Mouse (Mus musculus) liver, postnatal 0 days (tissue): ENCODE results near the gene Ptpn1.

Experiments
- CTCF ChIP-seq: sonication (generic); IDR thresholded peaks from 2 replicates; pipeline ENCODE4 v1.5.1; 2016; ENCODE audit warnings: antibody characterized with exemption, low read depth
- EP300 ChIP-seq: IDR thresholded peaks from 2 replicates; pipeline ENCODE4 v1.6.1; 2016; ENCODE audit warnings: antibody characterized with exemption, low read depth, mild to moderate bottlenecking

DNA sequence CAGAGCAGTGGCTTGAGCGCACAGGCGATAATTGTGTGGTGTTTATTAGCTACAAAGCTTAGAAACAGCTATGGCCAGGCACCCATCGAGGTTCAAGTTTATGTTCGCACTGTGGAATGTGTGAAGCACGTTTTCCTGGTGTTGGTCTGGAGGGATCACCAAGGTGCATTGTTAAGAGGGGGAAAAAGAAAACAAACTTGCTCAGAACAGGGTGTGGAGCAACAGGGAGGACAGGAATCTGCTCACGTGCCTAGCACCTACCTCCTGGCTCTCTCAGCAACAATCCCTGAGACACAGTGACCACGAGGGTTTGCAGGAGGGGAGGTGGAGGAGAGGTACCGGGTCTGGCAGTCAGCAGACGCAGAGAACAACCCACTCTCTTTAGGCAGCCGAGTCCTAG lies 38.2 kb upstream of the Ptpn1 start:
- no peak for TF ChIP-seq CTCF
- TF ChIP-seq EP300, result no peak
